Mouse (Mus musculus) thymus, postnatal 14 days (tissue): Measurements from ENCODE around the gene Otulin.

Experiments used
- DNase-seq: peaks from one replicate; pipeline ENCODE4 v3.0.0; 2021

The Otulin gene

GRCm38 (mm10) chr15:27497300-27497997, 133.0 kb downstream of the Otulin start:
- no peak for DNase-seq

GRCm38 (mm10) chr15:27496596-27497299, 133.7 kb downstream of the Otulin start:
- DNase-seq: no peak

GRCm38 (mm10) chr15:27495981-27496401, 134.5 kb downstream of the Otulin start:
- no peak for DNase-seq

GRCm38 (mm10) chr15:27493516-27493915, 137.0 kb downstream of the Otulin start:
- no peak for DNase-seq

- DNase-seq: no peak
These were observed 137.8 kb downstream of the Otulin start for GRCm38 (mm10) chr15:27492734-27493133.
